Mouse (Mus musculus) left cerebral cortex, adult 18-20 months (tissue): Measurements from ENCODE around the gene Slc22a21. TPM values are rescaled to one million over a fixed set of nuclear protein-coding genes. Genes with fewer than 3 reads are reported as not detected.
"Not testable (repeated sequence)": the region's sequence is repeated elsewhere in the genome, so short reads cannot be mapped to it uniquely, and the experiment has no call there.

ENCODE experiments used
- DNase-seq, 2 experiments: peaks; one replicate each; pipeline ENCODE4 v3.0.0; 2021 to 2022; ENCODE audit warnings: low spot score in 2 of 2, mixed read lengths in 1 of 2
- total RNA-seq, 2 experiments: library from RNA; stranded (reverse); gene quantifications; 2 replicates each; pipeline ENCODE4 v1.2.3; 2021

Slc22a21 gene
- total RNA-seq, 2 experiments from 2014 or later = 1.1 to 1.4 TPM

DNA sequence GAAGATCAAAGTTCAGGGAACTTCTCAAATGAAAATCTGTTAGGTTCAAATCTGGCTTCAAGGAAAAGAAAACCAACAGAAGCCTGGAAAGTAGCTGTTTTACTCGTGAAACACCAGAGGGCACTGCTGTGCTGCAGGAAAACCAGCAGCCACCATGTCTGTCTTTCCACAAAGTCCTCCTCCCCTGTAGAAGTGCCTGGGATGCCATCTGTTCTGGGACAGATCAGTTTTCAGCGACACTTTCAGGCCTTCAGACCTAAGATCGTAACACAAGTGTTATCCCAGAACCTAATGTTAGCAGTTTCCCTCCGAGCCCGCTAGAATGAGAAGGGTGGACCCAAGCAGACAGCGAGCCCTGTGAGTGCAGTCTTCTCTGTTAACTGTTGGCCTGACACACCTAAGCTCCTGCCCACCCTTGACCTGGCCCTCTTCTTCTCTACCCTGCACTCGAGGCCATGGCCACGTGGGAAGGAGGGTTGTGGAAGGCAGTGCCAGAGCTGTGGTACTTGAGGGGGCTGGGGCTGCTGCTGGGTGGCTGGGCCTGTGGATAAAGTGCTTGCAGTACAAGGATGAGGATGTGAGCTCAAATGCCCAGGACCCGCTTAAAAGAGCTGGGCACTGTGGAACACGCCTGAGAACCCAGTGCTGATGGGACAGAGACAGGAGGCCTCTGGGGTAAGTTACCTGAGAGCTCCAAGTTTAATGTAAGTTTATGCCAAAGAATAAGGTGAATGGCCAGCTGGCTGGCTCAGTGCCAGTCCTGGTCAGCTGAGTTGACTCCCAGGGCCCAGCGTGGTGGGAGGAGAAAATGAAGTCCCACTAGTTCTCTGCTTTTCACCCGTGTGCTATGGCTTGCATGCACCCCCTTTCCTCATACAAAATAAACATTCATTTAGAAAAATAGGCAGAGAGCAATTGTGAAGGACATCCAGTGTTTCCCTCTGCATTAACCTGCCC lies 22.9 kb upstream of the Slc22a21 start:
- DNase-seq = peak; percentile 70 to 71

DNA sequence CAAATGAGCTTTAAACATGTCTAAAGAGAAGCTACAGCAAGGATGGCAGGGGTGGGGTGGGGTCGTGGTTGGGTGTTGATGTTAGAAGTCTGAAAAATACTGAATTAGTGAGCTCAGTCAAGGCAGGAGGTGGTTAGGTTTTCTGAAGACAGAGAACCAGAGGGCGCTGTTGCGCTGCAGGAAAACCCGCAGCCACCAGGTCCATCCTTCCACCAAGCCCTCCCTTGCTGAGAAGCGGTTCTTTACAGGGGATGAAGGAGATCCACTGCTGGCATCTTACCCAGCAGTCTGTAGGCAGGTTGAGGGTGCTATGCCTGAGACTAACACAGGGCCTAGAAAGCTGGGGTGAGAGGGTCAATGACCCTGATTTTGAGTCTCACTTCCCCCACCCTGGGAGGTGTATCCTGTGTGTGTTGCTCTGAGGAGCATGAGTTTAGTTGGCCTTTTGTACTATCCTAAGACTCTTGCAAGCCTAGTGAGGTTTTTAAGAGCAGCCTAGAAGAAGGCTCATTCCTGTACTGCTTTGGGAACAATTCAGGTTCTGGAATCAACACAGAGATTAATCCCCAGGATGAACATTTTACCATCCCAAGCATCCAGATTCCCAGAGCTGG lies 22.1 kb upstream of the Slc22a21 start:
- DNase-seq = peak; percentile 81 to 84

GRCm38 (mm10) chr11:53997661-53998060 lies 17.5 kb upstream of the Slc22a21 start:
- no peak for DNase-seq

DNA sequence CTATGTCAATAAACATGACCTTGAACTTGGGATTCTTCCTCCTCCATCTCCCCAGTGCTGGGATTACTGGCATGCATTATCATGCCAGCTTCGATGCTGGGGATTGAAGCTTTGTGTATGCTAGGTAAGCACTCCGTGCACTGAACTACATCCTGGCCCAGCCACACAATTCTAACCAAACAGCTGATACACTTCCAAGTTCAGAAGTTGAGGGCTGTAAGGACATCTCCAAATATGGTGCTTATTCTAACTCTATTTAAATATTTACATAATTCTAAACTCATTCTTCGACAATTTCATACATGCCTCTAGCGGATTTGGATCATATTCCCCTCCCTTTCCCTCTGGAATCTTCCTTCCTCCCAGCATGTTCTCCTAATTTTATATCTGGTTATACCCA lies 12.1 kb upstream of the Slc22a21 start:
- no peak for DNase-seq

DNA sequence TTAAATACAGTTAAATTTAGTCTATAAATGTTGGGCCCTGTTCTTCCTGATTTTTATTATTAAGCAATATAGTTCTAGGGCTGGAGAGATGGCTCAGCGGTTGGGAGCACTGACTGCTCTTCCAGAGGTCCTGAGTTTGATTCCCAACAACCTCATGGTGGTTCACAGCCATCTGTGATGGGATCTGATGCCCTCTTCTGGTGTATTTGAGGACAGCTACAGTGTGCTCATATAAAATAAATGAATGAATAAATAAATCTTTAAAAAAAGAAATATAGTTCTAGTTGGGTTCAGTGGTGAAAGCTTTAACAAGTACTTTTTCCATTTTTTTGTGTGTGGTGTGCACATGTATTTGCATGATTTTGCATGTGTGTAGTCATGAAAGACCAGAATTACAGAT lies 9.1 kb upstream of the Slc22a21 start:
- DNase-seq = no peak

DNA sequence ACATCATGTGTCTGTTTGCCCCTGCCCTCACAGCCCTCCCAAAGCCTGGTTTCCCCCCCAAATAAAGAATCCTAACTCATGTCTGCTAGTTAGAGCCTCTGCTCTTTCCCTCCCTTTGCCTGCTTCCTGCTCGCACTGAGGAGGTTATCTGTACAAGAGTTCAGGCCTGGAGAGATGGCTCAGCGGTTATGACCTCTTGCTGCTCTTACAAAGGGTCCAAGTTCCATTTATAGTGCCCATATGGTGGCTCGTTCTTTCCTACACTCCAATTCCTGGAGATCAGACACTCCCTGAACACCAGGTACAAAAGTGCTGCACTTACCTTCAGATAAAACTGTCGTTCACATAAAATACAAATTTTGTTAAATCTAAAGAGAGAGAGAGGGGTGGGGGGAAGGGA lies 7.9 kb upstream of the Slc22a21 start:
- DNase-seq = no peak

DNA sequence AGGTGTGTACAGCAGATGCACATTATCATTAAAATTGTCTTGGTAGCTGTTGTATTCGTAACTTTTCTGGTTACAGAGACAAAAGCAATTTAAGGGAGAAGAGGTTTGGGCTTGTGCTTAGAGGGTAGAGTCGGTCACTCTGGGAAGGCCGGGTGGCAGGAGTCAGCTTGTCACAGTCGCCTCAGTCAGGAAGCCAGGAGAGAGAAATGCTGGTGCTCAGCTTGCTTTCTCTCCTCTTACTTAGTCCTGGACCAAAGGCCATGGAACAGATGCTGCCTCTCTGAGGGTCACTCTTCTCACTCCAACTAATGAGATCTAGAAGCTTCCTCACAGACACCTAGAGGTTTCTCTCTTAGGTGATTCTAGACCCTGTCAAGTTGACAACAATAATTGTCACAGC lies 1.3 kb upstream of the Slc22a21 start:
- DNase-seq = no peak

DNA sequence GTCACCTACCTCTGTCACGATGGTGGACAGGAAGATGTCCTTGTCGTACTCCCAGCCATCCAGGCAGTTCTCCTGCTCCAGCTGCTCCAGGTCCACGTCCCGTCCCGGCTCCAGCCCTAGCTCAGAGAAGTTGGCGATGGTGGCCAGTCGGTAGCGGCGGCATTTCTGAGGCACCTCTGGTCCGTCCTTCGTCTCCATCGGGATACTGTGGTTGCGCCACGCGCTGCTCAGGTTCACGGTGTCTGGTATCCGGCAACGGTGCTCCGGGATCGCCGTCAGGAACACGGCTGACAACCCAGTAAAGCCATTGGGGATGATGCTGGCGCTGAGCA lies 710 bp downstream of the Slc22a21 start:
- not testable (repeated sequence) for DNase-seq

GRCm38 (mm10) chr11:53977672-53978071 lies 2.5 kb downstream of the Slc22a21 start:
- DNase-seq = no peak

- no peak for DNase-seq
These were observed 4.6 kb downstream of the Slc22a21 start for GRCm38 (mm10) chr11:53975559-53975958.

- no peak for DNase-seq
These were observed 21.1 kb downstream of the Slc22a21 start for GRCm38 (mm10) chr11:53958984-53959383.

GRCm38 (mm10) chr11:53958176-53958575 lies 22.0 kb downstream of the Slc22a21 start:
- DNase-seq = not testable (repeated sequence)

DNA sequence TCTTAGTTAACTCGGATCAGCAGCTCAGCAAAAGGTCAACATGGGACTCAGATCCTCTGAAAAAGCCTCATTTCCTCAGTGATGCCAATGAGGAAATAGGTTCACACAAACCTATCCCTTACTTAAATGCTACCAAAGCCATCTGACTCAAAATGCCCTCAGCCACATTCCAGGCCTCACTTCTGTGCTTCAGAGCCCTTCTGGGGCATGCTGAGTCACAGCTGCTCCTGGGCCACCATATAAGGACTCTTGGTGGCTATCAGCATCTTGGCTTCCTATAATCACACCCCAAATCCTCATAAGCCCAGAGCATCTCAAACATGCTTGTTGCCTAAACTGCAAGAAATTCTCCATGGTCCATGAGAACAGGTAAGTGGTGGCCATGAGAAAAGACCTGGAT lies 23.5 kb downstream of the Slc22a21 start:
- DNase-seq = no peak

GRCm38 (mm10) chr11:53954653-53955052 lies 25.5 kb downstream of the Slc22a21 start:
- DNase-seq = no peak

GRCm38 (mm10) chr11:53950133-53950532 lies 30.0 kb downstream of the Slc22a21 start:
- not testable (repeated sequence) for DNase-seq

- DNase-seq = not testable (repeated sequence)
These were observed 48.2 kb downstream of the Slc22a21 start for GRCm38 (mm10) chr11:53931944-53932318.

DNA sequence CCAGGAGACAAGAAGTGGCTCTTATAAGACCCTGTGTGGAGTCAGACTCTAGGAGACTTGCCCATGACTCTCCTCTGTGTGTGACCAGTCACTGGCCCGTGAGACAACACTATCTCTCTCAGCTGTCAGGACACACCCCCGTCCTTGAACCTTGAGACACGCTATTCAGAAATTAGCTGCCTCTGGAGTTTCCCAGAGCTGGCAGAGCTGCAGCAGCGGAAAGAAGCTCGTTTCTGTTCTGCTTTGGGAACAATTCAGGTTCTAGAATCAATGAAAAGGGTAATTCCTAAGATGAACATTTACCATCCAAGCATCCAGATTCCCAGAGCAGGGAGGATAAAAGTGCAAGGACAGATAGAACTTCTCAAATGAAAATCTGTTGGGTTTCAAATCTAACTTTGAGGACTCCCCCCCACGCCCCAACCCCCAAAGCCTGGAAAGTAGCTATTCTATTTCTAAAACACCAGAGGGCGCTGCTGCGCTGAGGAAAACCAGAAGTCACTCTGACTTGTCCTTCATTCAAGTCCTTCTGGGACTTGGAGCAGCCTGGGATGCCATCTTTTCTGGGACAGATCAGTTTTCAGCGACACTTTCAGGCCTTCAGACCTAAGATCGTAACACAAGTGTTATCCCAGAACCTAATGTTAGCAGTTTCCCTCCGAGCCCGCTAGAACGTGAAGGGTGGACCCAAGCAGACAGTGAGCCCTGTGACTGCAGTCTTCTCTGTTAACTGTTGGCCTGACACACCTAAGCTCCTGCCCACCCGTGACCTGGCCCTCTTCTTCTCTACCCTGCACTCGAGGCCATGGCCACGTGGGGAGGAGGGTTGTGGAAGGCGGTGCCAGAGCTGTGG lies 48.8 kb downstream of the Slc22a21 start:
- peak; percentile 53 to 65 for DNase-seq

- no peak for DNase-seq
These were observed 50.4 kb downstream of the Slc22a21 start for GRCm38 (mm10) chr11:53929741-53930140.

DNA sequence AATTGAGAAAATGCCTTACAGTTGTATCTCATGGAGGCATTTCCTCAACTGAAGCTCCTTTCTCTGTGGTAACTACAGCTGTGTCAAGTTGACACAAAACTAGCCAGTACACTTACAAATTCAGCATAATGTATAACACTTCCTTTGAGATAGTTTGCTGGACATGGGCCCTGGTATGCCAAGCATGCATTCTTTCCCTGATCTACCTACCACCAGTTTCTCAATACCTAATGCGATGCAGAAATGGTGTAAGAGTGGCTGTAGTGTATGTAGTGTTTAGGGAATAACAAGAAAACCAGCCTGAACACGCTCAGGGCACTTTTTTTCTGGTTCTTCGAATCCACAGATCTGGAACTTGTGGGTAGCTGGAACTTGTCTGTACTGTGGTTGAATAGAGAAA lies 51.5 kb downstream of the Slc22a21 start:
- DNase-seq = no peak

GRCm38 (mm10) chr11:53926303-53926702 lies 53.8 kb downstream of the Slc22a21 start:
- no peak for DNase-seq

DNA sequence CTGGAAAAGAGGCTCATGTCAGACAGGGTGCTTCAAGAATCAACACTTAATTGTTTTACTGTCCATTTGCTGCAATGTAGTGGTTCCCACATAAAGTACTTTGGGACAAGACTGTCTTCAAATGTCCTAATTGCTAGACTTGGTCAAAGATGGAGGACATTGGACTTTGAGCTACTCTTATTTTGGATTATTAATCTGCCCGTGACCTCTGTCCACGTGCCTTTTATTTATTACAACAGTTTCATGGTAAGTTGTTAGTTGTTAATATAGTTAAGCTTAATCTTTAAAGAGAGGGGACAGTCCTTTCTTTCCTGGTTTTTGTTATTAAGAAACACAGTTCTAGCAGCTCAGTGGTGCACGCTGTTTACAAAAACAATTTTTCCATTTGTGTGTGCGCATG lies 61.3 kb downstream of the Slc22a21 start:
- DNase-seq = no peak

DNA sequence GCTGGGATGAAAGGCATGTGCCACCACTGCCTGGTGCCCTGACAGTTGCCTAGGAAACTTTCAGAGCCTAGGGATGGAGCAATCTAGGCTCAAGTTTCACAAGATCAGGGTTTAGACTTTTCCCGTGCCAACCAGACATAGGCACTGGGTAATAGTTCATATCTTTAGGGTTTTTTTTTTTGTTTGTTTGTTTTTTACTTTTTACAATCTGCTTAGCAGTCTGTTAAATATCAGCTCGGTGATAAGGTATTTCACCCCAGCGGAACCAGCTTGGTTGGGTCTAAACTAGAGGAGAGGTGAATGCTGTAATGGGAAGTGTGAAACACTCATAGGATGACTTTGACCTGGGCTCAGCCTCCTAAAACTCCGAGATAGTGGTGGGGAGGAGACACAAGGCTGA lies 69.1 kb downstream of the Slc22a21 start:
- no peak for DNase-seq
